Mouse (Mus musculus) lung, postnatal 36 days (tissue): Measurements from ENCODE around the gene Fam129c.
A peak's percentile ranks its signal among the peaks of the same experiment; 100 is the strongest.

Source experiments
- DNase-seq: peaks from one replicate; pipeline ENCODE4 v3.0.0; 2022; ENCODE audit warnings: mixed read lengths

The Fam129c gene

DNA sequence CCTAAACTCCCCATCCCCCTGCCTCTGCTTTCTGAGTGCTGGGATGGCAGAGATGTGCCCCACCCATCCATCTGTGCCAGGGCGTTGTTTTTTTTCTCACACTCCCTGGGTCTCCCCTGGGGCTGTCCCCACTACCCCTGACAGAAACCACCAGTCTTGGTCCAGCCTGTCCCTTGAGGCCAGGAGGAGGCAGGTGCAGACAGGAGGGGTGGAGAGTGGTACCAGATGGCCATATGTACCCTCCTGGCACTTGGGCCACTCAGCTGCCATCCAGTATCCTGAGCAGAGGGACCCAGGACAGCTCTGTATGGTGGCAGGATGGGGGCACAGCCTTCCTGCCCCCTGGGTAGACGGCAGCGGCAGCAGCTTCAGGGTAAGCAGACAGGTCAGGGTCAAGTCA, at the start of gene Fam129c:
Gene Fam129c, plus strand, starts transcription at position 198 of the 400 bp plus-strand sequence.
- no peak for DNase-seq

DNA sequence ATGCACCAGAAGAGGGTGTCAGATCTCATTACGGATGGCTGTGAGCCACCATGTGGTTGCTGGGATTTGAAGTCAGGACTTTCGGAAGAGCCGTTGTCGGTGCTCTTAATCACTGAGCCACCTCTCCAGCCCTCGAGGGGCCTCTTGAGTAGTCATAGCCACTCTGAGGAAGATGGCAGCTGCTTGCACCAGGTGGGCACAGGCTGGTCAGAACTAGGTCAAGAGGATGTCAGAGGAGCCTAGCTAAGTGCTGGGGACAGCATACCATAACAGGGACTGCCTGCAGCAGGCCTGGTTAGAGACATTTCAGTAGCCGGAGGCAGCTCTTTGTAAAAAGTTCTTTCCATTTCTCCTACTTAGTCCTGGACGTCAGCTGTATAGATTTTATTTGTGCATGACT, 46.7 kb upstream of the Fam129c start:
- no peak for DNase-seq

DNA sequence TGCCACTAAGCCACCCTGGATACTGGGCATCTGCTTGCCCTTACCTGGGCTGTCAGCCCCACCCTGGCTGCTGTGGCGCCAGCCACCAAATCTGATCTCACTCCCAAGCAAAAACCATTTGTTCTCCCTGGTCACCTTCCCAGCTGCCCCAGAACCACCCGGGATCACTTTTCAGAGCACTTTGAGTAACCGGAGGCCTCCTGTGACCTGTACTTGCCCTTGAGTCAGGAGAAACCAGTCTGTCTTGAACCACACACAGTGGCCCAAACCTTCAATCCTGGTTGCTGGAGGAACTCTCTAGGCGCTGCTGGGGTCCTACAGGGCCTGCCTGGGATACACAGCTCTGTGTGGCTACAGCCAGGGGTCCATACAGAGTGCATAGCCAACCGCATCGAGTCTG, 44.7 kb upstream of the Fam129c start:
- DNase-seq: no peak

DNA sequence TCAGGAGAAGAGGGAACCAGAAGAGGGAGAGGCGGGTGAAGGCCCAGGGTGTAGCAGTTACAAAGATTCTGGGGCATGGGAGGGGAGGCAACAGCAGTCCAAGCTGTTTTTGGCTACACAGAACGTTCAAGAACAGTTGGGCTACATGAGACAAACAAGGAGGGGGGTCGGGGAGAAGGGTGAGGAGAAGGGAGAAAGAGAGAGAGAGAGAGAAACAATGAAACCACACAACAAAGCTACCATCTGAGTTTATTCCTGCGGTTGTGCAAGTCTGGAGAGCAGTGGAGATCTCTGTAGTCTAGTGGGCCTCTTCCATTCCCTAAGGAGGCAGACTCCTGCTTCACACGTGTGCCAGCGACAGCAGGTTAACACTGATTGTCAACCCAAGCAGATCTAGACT, 43.4 kb upstream of the Fam129c start:
- DNase-seq: no peak

DNA sequence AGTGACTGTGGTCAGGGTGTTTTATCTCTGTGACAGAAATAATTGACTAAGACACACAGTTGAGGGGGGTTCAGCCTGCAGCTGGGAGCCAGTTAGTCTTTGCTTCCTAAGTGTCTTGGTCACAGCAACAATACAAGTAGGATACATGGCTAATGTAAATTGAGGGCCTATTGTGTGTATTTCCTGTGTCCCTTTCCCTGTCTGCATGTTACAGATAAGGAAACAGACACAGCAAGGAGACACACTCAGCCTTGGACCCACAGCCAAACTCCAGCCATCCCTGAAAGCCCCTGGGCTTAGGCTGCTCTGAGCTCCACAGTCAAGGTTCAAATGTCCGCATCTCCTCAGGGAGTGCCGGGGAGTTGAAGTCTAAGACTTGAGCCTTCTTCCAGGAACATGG, 42.8 kb upstream of the Fam129c start:
- DNase-seq: peak; percentile 29

DNA sequence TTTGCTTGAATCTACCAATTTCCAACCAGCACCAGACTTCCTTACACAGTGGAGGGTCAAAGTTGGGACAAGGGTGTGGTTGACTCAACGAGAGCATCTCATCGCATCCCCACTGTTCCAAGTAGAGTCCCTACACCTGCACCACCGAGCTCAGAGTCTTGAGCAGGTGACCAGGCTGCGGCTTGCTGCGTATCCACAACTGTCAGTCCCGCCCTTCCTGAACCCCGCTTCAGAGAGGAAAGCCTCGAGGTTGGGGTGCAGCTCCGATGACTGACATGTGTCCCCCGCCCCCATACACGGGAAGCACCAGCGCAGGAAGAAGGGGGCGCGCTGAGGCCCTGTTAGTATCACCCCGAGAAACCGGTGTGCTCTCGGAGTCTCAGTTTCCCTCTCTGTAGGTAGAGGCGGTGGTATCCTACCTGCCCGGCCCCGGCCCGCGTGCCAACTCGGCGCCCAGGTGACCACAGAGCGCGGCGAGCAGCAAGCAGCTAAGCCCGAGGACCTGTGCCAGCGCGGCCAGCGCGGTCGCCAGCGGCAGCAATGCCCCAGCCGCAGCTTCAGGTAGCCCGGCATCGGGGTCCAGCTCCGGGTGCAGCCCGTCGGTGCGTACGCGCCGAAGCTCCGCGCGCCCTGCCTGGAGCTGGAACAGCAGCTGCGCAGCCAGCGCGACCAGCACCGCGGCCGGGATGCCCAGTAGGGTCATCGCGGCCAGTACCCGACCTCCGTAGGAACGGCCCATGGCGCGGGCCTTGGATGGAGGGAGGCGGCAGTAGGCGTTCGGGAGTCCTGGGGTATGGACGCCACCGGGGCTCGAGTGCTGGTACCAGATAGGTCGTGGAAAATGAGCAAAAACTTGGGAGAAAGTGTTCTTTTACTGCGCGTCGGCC, 39.1 kb upstream of the Fam129c start, which contains the start of gene Tmem221:
Gene Tmem221, minus strand, starts transcription at position 801 of the 887 bp plus-strand sequence.
- DNase-seq: no peak

DNA sequence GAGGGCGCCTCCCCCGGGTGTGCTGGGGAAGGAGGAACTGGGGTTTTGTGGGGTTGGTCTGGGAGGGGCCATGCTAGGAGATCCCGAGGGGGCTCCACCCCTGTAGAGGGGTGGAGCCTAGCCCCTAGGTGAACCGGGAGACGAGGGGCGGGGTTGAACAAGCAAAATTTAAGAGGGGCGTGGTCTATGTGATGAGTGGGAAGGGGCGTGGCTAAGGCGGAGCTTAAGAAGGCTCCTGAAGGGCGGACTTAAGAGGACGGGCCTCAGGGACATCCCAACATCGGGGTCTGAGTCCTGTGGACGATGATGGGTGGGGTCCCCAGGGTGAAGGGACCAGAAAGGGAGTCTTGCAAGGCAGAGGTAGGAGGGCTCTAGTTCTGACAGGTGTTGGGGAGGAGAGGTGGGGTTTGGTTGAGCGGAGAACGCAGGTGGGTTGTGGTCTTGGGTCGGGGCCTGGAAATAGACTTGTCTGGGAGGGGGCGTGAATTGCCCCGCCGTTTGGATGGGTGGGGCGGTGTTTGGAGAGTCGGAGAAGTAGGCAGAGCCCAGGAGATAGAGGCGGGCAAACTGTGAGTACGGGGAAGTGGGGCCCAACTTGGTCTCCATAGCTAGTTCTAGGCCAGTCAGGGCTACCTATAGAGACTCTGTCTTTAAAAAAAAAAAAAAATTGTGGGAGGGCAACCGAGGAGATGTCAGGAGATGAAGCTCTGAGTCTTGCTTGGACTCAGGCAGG, 38.3 kb upstream of the Fam129c start:
- peak; percentile 93 for DNase-seq

DNA sequence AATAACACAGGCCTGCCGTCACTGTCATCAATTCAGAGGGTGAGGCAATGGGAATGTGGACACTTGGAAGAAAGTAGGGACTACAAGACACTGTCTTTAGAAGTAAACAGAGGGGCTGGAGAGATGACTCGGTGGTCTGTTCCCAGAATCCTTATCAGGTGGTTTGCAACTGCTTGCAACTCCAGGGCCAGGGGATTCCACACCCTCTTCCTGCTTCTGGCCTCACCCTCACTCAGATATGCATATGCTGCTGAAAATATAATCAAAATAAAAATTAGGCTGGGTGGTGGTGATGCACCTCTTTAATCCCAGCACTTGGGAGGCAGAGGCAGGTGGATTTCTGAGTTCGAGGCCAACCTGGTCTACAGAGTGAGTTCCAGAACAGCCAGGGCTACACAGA, 37.4 kb upstream of the Fam129c start:
- no peak for DNase-seq

DNA sequence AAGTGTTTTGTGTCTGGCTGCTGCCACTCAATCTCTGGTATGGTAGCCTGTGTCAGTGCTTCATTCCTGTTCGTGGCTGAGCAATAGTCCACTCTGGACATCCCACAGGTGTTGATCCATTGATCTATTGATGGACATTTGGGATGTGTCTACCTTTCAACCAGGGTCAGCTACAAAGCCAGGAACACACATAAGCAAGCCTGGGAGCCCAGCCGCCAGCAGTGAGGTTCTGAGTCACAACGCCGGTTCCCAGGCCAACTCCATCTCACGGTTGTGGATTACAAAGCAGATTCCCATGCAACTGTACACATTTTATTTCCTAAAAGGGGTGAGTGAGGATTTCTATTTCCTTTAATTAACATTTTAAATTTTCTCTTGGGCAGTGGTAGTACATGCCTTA, 36.7 kb upstream of the Fam129c start:
- DNase-seq: no peak

DNA sequence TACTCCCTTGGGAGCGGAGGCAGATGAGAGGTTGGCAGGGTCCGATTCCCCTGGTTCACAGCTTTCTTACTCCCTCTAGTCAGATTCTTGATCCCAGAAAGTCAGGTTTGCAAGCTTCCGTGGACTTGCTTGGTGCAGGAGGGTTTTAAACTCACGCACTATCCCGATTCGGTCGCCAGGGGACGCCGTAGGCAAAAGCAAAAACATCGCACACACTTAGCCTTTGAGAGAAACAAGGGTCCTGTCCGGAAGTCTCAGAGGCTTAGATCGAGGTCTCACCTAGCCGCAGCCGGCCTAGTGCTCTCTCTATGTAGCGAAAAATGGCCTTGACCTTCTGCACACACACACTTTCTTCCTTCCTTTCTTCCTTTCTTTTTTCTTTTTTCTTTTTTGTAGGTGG, 36.0 kb upstream of the Fam129c start:
- peak; percentile 77 for DNase-seq

DNA sequence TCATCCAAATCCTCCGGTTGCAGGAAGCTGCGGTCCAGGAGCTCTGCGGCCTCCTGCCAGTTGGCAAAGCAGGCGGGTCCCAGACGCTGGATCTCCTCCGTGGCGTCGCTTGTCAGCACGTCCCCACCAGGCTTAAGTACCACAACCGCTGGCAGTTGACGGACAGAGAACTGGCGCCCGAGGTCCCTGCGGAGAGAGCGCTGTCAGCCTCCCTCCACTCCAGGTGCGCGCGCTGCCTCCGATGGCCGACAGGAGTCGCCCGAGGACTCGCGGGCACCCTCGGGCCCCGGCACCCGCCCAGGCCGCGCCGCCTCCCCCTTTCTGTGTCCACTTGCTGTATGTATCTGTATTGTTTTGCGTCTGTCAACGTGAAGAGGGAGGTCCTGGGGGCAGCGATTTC, 34.7 kb upstream of the Fam129c start:
- peak; percentile 88 for DNase-seq

DNA sequence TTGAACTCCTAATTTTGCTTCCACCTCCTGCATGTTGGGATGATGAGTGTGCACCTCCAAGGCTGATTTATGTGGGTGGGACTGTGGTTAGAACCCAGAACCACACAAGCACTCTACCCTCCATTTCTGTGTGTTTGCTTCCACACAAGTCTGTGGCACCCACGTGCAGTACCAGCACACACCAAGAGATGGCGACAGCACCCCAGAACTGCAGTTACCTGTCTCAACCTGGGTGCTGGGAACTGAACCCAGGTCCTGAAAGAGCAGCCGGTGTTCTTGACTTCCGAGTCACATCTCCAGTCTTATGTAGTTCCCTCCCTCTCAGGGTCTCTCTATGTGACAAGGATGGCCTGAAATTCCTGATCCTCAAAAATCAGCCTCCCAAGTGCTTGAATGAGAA, 33.5 kb upstream of the Fam129c start:
- no peak for DNase-seq

DNA sequence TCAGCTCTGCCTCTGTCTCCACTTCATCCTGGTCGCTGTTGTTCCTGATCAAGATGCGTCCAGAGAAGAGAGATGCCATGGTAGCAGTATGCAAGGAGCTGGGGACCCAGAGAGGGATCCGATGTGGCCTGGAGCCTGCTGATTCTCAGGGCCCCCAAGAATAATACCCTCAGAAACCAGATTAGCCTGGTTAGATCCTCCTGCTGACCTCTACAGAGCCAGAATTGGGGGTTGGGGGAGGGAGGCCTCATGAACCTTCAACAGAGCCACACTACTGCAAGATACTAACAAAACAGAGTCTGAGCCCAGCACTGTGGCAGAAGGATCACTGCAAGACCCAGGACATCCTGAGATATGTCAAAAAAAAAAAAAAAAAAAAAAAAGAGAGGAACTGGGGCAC, 30.9 kb upstream of the Fam129c start, which contains the start of gene Nxnl1:
Gene Nxnl1, minus strand, starts transcription at position 101 of the 400 bp plus-strand sequence.
- no peak for DNase-seq

DNA sequence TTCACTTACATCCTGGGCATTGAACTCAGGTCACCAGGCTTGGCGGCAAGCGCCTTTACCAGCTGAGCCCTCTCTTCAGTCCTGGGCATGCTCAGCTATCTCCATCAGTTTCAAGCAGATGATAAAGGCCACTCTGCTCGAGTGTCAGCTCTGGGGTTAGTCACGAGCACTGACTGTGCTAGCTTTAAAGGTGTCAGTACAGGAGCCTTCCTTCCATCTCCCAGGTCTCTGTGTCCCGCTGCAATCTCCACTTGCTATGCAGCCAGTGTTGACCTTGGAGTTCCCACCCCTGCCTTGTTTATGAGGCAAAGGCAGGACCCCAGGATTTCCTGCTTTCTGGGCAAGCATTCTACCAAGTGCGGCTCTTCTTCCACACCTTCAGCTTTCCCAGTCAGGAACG, 29.9 kb upstream of the Fam129c start:
- DNase-seq: no peak

DNA sequence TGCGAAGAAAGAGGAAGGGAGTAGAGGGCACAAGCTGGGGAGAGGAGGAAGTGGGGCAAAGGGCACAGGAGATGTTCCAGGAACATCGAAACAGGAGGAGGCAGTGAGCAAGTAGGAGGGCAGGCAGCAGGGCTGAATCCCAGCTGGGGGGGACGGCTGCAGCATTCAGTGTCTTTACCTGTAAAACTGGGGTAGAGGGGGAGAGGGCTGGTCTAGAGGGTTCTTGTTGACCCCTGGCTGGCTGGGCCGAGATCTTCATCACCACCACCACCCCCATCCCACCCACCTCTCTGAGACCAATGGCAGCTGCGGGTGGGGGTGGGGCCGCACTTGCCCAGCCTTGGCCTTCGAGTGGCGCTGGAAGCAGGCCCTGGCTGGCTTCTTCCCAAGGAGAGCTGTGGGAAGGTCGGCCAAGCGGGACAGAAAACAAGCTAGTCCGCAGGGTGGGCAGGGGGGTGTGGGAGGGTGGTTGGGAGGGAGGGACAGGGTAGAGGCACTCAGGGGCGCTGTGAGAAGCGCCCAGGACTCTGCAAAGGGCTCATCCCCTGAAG, 29.0 kb upstream of the Fam129c start, which contains the start of gene Slc27a1:
Gene Slc27a1, plus strand, starts transcription at position 496 of the 551 bp plus-strand sequence.
- DNase-seq: peak; percentile 77

DNA sequence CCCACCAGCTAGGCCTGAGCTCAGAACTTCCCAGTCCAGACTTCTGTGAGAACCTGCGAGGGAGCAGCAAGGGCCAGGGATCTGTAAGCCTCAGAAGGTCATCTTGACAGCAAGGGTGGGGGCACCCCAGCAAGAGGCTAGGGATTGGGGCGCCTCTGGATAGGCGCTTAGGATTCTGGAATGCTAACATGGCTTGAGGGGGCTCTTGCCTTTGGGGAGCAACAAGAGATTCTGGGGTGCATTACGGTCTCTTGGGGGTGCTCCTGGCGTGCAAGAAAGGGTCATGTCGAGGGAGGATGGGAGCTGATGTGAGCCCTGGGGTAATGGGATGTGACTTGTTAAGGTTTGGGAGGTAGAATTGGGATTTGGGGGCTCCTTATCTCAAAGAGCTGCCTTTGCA, 28.5 kb upstream of the Fam129c start:
- DNase-seq: no peak

DNA sequence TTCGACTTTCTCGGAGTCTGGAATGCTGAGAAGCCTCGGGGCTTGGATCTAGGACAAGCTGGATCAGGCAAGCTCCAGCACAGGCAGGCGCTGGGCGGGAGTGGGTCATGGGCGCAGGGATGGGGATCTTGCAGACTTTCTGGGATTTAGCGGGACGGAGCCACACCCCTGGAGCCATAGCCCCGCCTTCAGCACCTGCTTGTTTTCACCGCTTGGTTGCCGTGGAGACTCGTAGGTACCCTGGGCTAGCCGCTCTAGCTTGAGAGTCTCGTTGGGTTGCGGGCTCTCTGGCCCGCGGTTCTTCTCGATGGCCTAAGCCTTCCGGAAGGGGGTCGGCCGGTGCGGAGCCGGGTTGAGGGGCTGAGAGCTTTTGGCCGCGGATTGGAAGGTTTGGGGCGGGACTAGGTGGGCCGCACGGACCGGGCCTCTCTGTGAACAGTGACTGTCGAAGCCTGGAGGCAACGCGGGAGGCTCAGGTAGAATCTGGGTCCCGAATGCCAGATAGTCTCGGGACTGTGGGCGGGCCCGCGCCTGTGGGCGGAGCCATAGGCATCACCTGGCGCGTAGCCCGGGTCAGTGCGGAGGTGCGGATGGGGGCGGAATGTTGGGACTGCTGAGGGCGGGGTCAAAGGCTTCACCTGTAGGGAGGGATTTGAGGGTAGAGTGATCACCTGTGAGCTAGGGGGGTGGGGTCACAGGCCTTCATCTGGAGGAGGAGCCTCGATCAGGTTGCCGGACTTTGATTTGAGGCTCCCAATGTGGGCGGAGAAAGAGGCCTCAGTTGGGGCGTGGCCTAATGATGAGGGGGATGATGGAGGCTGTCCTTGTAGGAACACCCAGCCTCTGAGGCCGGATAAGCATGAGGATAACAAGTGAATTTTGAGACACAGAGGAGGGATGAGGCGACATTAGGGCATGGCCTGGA, 27.8 kb upstream of the Fam129c start:
- peak; percentile 96 for DNase-seq

DNA sequence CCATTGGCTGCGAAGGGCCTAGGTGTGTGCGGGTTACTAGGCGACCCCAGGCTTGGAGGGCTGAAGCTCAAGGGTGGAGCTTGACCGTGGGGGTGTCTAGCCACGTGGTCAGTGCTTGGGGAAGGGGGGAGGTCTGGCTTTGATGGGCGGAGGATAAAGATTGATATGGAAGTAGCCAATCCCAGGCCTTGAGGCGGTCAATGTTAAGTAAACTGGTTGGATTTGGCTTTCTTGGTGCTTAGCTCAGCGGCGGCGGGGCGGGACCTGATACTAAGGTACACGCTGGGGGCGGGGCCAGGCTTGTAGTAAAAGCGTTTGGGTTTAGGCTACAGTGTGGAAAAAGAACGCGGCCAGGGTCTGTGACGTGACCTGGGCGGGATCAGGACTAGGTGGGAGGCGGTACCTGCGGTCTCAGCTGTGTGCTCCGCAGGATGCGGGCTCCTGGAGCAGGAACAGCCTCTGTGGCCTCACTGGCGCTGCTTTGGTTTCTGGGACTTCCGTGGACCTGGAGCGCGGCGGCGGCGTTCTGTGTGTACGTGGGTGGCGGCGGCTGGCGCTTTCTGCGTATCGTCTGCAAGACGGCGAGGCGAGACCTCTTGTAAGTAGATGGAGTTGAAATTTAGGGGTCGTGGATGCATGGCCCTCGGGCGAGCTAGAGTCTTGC, 27.0 kb upstream of the Fam129c start:
- peak; percentile 99 for DNase-seq

DNA sequence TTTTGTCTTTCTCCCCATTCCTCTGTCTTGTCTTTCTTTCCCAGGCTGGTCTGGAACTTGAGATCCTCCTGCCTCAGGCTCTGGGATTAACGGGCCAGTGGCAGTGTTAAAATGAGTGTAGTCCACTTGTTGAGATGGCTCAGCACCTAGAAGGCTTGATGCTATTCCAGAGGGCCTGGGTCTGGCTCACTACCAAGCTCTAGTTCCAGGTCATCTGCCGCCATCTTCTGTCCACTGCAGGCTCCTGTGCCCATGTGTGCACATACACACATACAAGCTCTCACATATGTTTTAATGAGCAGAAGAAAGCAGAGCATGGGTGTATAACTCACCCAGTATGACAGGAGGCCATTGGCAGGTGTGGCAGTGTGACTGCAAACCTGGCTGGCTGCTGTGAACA, 25.4 kb upstream of the Fam129c start:
- no peak for DNase-seq

DNA sequence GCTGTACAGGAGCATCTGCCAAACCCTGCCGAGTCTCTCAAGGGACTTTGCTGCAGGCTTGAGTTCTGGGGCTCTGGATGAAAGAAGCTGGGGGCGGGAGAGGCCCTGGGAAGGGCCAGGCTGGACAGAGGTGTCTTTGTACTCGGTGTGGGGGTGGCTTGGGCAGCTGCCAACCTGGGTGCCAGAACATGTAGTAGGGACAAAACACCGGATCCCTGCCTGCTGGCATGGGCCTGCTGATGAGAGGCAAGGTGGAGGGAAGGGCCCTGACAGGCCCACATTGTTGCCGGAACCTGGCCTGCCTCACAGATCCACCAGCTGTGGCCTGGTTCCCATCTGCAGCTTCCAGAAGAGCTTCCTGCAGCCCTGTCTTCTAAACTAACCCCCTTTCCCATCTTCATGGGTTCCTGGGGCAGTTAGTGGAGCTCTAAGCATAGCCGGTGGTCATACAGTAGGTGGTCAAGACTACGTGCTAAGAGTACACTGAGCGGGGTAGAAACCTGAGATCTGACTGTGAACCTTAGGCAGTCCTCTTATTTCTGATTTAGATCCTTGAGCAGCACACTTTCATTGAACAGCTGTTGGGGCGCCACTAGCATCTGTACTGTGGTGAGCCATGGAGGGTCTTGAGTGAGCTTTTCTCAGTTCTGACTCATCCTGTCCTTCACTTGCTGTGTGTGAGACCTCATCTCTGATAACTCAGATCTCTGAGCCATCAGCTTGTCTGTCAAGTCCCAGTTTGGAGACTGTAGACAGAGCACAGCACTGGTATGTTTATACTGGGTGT, 24.4 kb upstream of the Fam129c start:
- no peak for DNase-seq

DNA sequence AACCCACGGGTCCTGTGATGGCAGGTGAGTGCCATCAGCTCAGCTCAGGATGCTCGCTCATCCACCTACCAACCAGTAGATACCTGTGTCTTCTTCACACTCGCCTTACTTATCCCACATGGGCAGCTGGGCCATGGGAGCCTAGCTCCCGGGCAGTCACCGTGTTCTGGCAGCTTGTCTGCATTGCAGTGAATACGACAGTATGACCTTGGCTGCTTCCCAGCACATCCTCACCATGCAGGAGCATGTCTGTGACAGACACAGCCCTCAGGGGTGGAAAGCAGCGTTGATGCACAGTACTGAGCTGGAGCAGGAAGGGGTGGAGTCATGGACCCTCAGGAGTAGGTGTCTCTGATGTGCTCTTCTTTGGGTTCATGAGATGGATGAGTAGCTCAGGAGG, 23.0 kb upstream of the Fam129c start:
- no peak for DNase-seq
